Mouse (Mus musculus): ENCODE data around the gene Sult6b2.
A peak's percentile ranks its signal among the peaks of the same experiment; 100 is the strongest.

Gene Sult6b2

DNA sequence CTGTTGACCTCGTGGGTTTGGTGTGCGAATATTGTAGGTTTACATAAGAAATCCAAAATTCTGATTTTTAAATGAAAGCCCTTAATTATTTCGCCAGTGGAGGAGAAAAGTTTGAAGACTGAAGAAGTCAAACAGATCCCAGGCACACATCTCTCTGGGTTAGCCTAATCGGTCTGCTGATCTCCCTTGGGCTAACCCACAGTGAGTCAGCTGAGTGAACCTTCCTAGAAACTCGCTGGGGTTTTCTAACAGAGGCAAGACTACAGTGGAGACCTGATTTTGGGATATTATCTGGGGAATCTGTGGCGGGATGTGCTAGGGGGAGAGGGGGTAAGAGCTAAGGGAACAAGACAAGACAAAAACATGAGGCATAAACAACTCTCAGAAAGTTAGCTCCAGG, 5.9 kb upstream of the Sult6b2 start:
- DNase-seq (ENCODE audit: low read depth, low spot score) = no peak

DNA sequence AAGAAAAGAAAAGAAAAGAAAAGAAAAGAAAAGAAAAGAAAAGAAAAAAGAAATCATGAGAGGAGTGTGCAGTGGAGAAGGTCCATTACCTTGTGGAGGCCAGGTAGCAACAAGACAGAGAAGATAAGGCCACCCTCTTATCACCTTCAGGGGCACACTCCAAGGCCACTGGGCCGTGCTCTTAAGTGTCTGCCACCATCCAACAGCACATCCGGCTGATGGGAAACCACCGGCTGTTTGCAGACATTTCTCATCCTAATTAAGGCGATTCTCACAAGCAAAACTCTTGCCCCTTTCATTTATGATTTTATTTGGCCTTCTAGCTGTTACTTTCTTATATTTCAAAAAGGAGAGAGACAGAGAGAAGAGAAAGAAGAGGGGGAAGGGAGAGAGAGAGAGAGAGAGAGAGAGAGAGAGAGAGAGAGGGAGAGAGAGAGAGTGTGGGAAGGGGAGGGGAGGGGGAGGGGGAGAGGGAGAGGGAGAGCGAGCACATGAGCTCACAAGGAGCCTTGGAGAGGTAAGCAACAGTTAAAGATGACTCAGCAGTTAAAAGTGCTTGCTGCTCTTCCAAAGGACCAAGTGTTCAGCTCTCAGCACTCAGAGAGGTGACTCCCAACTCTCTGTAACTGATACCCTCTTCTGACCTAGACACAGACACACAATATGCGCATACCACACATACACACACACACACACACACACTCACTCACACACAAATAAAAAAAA, 5.2 kb upstream of the Sult6b2 start:
- DNase-seq (ENCODE audit: low read depth, low spot score) = no peak

DNA sequence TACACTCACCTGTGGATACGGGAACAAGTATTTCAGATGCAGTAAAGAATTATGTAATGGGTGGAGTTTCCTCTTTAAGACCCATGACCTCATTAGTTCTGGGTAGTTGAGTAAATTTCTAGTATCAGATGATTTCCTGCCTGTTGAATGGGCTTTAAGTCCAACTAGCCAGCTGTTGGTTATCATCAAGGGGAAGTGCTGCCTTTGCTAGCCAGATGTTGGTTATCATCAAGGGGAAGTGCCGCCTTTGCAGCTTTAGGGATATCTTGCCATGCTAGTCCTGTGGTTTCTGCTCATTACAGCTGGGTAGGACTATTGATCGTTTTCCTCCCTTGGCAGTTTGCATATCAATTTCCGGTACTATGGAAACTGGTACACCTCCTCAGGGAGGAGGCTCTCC, 2.0 kb upstream of the Sult6b2 start:
- no peak for DNase-seq (ENCODE audit: low read depth, low spot score)

DNA sequence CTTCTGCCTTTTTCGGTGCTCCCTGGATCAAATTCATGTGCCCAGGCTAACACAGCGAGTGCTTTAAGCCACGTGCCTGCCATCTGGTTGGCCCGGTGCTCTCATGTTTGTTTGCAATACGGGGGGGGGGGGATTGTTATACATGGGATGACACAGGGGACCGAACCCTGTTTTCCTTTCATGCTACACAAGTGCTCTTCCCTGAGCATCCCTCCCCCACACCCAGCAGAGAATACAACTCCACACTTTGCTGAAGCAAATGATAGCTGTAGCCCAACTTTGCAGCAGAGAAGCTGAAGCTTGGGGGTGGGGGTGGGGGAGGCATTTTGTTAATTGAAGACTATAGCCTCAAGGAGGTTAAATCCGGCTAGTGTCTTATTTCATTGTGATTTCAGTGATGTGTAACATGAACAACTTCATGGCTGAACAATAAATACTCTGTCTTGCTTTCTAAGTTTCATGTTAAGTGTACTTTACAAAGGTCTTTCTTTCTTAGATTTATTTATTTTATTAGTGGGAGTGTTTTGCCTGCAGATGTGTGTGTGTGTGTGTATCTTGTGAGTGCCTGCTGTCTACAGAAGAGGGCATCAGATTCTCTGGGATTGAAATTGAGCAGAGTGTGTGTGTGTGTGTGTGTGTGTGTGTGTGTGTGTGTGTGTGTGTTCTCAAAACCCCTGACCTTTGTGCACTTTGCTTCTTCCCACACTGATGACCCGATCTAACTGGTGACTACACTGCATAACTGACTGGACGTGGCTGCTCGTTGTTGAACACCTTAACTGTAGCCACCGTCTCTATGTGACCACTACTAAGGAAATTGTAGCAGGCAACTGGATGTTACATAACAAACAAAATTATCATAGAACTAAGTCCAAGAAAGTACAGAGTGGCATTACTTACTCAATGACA, 1.4 kb downstream of the Sult6b2 start:
- DNase-seq (ENCODE audit: low read depth, low spot score) = no peak

DNA sequence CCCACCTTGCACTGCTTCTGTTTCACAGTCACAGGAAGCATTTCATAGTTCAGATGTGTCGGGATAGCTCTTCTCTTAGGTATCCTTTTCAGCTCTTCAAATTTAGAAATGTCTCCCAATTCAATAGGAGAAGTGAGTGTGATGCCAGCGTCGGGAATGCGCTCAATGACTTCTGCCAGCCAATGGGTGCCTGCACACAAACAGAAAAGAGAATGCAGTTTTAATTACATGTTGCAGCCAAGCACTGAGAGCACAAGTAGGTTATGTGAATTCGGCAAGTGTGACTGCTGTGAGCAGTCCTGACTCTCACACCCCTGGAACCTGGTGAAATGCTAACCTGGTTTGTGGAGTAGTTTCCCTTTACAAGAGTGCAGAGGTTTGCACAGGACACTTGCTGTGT, 2.6 kb downstream of the Sult6b2 start:
- no peak for DNase-seq (ENCODE audit: low read depth, low spot score)

DNA sequence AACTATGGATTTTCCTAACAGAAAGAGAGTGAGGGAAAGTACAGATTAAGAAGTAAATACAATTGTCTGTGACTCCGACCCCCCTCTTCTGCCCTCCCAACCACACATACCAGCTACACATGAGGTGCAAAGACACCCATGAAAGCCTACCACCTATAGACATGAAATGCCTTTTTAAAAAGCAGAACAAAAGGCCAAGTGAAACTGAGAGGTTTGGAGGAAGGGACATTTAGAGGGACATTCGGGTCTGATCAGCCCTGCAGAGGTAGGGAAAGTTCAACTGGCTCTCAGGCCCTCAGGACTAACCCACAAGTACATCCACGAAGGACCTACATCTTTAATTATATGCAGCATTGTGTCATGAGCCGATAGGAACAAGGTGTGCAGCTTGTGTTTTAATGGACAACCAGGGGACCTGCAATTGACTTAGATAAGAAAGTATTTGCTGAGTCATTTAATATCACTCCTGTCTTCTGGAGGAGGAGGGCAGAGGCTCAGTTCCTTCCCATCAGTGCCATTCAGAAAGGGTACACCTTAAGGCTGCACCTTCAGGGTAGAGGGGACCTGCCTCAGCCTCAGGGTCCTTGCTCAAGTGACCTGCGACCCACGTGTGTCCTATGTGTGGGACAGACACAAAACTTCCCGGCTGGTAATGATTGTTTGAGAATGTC, 4.5 kb downstream of the Sult6b2 start:
- DNase-seq (ENCODE audit: low read depth, low spot score) = no peak

DNA sequence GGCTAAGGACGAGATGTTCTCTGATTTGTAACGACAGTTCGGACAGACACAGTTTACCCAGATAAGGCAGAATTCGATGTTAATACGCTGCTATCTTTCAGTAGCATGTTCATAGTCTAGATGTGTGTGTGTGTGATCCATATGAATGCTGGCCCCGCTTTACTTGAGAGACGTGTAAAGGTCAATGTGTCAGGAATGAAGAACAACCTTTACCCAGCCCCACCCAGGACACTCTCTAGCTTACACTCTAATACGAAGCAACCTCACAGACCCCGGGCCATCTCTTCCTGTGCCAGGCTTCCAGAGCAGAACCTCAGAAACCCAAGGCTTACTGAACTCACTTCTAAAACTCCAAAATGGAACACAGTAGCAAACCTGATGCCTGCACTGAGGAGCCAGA, 5.5 kb downstream of the Sult6b2 start:
- no peak for DNase-seq (ENCODE audit: low read depth, low spot score)

DNA sequence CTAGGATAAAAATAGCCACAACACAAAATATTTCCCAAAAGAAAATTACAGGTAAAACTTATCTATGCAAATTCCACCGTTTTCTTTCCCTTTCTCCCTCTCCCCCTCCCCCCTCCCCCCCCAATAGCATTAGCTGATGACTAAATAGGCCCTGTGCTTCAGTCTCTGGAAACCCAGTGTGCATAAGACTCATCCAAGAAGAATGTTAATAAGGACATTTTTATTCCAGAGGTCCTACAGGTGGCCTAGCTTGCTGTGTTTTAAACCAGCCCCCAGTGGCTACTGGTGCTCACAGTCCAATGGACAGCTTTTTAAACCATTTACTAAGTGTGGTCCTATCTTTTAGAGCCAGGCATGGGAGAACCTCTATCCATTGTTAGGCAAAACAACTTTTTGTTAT, 6.3 kb downstream of the Sult6b2 start:
- DNase-seq (ENCODE audit: low read depth, low spot score) = no peak

DNA sequence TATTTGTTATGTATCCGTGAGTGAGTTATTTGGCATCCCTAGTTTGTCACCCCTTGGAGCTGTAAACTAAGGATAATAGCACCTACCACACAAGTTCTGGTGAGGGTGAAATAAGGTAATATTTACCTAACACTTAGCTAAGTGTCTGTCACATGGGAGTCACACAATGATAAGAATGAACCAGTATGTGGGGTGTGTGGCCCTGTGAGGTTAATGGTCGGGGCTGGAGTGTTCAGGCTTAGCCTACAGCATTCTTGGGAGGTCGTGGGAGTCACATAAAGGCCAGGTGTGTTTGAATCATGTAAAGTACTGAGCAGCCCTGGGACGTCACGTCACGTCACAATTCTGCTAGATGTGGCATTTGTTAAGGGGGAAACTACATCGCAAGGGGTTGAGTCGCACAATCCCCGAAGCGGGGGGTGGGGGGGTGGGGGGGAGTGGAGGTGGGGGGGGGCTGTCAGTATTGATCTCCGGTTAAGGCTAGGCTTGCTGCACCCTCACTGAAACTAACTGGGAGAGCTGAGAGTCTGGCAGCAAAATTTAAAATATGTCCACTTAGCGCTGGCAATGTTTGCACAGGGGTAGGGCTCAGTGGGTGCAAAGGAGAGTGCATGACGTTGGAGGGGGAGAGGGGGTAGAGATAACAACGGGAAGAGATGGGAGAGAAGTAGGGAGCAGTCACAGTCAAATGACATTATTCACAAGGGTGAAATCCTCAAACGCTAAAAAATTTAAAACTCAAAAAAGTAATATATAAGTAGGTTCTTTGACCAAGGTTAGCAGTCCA, 8.5 kb downstream of the Sult6b2 start:
- no peak for DNase-seq (ENCODE audit: low read depth, low spot score)

DNA sequence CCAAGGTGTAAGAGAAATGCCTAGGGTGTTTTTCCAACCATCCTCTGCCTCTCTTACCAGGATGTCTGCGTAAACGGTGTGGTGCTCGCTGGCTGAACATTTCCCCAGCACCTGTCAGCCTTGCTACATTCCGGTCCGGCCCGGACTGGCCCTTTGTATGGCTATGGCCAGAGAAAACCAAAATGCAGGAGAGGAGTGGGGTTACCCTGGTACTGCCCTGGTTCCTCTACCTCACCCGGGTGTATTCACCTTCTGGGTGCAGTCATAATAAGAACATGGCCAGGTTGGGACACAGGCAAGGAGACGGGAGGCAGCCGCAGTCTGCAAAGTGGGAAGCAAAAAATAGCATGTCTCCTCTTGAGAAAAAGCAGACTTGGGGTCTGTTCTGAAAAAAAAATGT, 9.2 kb downstream of the Sult6b2 start:
- DNase-seq (ENCODE audit: low read depth, low spot score) = no peak

DNA sequence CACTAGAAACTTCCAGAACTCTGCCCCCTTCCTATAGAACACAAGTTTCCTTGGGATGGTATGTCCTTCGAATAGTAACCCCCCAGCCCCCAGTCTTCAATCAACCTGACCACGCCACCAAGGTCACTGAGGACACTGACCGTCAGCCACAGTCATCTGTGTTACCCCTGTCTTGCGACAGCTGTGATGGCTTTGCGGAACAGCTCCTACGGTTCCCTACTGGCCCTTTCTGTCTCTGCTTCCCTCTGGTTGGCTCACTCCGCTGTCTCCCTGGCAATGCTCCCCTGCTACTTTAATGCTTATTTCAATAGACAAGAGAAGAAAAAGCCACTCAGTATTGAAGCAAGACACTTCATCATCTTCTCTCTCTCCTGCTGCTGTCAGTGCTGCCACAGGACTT, 10.8 kb downstream of the Sult6b2 start:
- no peak for DNase-seq (ENCODE audit: low read depth, low spot score)

DNA sequence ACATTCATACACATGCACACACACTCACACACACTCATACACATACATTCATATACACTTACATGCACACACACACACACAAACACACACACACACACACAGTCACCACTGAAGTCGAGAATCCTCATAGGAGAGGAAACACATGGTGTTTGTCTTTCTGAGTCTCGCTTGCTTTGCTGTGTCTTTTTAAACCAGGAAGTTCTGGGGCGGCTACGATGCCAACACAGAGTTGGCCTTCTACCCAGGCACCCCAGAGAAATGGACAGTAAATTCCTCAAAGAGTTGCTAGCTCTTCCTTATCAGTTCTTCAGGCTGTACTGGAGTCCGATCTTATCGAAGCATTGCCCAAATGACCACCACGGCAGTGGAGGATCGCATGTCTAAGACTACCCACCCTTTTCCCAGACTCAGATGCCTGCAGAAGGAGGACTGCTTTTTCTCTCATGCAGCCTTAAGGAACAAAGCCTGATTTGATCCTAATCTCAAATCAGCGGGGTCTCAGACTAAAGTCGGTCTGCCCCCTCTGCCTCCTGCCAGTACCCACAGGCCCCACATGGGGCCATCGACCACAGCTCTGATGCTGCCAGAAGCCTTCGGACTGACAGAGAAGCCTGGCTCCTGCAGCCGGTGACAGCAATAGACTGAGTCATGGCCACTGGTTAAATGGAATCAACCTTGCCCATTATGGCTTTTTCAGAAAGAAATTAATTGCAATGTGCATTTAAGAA, 11.9 kb downstream of the Sult6b2 start:
- DNase-seq (ENCODE audit: low read depth, low spot score) = no peak

DNA sequence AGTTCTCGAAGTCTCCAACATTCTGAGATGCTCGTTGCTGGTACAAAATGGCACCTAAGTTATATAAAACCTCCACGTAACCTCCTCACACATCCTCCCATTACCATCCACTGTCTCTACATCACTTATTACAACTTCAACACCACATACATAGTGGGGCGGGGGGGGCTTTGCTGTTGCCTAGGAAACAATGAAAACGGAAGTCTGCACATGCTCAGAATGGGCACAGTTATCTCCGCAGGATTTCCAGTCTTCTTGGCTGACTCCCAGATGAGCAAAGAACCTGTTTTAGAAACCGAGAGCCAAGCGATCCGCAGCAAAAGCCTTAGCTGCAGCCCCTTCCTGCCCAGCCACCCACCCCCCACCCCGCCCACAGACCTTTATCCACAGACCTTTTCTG, 14.6 kb downstream of the Sult6b2 start:
- DNase-seq (ENCODE audit: low read depth, low spot score) = no peak

DNA sequence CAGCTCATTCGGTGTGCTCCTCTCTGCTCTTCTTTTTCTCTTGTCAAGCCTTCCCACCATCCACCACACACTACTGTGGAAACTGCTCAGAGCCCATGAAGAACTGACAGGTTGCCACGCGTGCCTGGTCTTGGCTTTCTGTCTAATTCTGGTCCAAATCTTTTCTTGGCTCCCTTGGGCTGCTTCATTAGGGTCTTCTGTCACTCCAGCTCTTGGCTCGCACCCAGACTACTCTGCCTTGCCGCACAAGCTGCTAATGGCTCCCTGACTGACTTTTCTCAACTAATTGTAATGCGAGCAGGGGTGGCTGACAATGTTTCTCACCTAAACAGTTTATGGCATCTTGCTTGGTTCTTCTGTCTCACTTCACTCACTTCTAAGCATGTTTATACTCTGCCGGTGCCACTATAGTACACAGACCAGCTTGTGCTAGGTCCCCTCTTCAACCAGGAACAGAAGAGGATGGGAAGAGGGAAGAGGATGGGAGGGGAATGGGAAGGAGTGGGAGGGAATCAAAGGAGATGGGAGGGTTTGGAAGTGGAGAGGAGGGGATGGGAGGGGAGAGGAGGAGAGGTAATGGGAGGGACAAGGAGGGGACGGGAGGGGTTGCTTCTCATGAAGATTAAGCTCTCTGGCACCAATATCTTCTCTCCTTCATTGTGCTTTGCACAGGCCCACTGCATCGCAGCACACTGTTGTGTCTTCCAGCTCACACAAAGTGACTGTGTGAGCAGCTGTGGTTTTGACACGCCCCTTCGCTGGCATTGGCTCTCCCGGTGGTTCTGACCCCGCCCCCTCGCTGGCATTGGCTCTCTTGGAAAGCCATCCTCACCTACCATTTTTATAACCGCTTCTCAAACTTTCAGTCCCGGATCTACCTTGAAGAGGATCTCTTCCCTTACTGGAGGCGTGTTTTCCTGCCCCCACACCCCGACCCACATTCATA, 16.0 kb downstream of the Sult6b2 start:
- DNase-seq (ENCODE audit: low read depth, low spot score) = no peak

DNA sequence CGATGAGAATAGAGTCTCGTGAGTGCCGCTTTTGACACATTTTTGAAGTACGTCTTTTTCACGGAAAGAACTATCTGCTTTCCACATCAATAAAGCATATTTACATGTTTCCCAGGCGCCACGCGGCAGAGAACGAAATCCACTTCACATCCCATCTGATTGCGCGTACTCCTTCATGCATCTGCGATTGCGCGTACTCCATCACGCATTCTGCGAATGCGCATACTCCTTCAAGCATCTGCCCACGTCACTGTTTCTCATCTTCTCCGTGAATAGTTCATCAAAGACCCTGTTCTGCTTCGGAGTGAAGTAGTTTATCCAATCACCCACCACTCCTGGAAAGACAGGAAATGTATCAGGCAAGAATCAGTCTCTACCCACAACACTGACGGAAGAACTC, 18.2 kb downstream of the Sult6b2 start:
- DNase-seq (ENCODE audit: low read depth, low spot score) = no peak

DNA sequence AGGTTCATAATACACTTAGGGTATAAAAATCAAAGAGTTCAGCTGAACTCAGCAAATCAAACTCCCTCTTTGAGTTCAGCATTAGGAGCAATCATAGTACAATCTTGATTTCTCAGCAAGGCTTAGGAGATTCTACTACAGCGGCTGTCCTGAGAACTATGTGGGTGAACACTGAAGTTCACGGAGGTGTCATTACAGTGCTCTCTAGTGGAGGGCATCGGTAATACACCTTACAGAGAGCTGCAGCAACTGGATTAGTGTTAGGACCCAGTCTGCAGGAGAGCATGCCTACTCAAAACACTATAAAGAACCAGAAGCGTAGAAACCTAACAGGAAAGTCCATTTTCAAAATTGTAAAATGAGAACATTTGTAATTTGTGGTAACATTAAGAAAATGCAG, 19.0 kb downstream of the Sult6b2 start:
- peak; percentile 47 for DNase-seq (ENCODE audit: low read depth, low spot score)

DNA sequence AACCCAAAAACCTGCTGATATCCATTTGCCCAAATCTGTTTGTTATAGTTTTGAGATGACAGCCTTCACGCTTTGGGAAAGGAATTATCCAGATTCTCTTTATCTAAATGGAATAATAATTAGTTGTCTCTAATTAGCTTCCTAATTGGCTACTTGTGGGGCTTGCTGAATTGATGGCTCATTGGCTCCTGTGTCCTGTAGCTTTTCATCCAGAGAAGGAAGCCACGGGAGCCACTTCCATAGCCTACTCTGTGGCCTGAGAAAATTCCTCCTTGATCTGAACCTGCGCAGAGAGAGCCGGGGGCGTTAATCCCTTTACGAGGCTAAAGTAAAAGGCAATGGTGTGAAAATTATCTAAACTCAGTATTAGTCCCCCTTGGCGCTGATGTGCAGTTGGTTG, 23.0 kb downstream of the Sult6b2 start:
- no peak for DNase-seq (ENCODE audit: low read depth, low spot score)

DNA sequence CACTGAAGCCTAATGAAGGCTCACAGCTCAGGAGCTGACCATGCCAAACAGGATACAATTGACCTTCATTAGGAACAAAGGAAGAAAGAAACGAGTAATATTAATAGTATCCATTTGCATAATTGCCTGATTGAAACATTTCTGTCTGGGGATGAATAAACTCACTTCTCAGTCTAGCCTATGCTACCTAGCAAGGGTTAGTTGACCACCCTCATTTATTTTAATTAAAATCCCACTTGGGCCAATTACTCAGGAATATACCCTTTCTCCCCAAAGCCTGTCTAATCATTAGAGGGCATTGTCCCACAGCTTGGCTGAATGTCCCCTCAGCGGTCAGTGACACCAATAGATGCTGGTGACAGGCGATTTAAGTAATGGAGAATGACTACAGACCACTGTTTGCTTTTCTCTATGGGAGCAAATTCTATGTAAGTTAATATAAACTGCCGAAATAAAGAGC, 23.7 kb downstream of the Sult6b2 start:
- no peak for DNase-seq (ENCODE audit: low read depth, low spot score)

DNA sequence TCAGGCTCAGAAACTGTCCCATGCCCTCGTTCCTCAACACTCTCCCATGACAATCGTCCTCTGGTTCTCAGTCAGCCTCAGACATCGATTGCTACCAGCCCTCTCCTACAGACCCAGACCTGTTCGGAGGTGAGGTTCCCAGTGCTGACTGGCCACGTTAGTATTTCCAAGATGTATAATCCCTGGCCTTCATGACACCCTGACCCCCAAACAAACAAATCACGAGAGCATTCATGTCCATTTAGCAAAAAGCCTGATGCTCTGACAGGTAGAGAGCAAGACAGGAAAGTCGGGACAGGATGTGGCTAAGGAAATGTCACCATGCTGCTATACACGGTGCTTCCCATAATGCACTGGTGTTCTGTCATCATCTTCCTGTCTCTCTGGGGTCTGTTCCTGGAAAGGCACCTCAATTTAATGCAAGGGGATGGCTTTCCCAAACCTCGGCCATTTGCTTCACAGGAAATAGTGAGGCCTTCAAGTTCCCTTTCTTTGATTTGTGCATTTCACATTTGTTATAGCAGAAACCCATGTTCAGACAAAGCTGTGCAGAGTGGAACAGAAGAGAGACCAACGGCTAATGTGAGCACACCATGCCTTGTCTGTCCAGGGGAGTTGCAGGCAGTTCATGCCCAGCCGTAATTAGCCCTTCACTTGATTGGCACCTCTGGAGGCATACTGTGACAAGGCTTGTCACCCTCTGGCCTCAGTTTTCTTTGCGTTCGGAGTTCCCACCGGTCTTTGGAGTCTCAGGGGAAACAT, 24.3 kb downstream of the Sult6b2 start:
- no peak for DNase-seq (ENCODE audit: low read depth, low spot score)
